Mouse (Mus musculus): ENCODE measurements at regions not wholly inside any gene's neighbourhood (a gene's known extent, or its start where the extent isn't known, plus 50 kb on each side); places are given as distances from the start of the nearest gene placed in this dataset.

GRCm38 (mm10) chr9:23016733-23017132, 206.1 kb upstream of the Bmper start:
- 98% methylated on average over 1 of the region's 1 CpGs for WGBS (ENCODE audit: insufficient replicate concordance)
- Histone ChIP-seq H3K4me3 (ENCODE audit: low read depth, low read length) (no peak overlapping the region), H3K4me1 (ENCODE audit: insufficient read depth) (no peaks in the 10 kb centered on the region), H3K27ac (ENCODE audit: low read depth) (no peak overlapping the region), H3K4me2 (ENCODE audit: low read depth, low read length) (no peak overlapping the region), H3K36me3 (replicated peaks; ENCODE audit: insufficient read depth, low read length) (no peaks in the 10 kb centered on the region), H3K9me3 (ENCODE audit: low read length) (0 out of 2 replicates have a peak, but pooled peaks cover 3% of the 10 kb centered on the region), H3K27me3 (ENCODE audit: insufficient read depth, low read length) (no peaks in the 10 kb centered on the region), H3K9ac (replicated peaks) (no peak overlapping the region)
- DNase-seq (no peak), ATAC-seq (no peak)
- TF ChIP-seq CTCF (IDR thresholded peaks at IDR 0.05; ENCODE audit: low read depth) (peak; percentile 54), EP300 (IDR thresholded peaks at IDR 0.05; ENCODE audit: low read depth) (no peak)

- TF ChIP-seq EP300 (IDR thresholded peaks at IDR 0.05; ENCODE audit: low read depth), result no peak
- TF ChIP-seq CTCF (IDR thresholded peaks at IDR 0.05; ENCODE audit: low read depth), result no peak
- H3K9ac ChIP-seq (replicated peaks), result no peak overlapping the region
- no peaks in the 10 kb centered on the region for H3K36me3 ChIP-seq (replicated peaks; ENCODE audit: insufficient read depth, low read length)
- H3K4me3 ChIP-seq (ENCODE audit: low read depth, low read length), result no peak overlapping the region
- no peak overlapping the region for H3K4me2 ChIP-seq (ENCODE audit: low read depth, low read length)
- ATAC-seq, result no peak
- H3K27me3 ChIP-seq (ENCODE audit: insufficient read depth, low read length), result no peaks in the 10 kb centered on the region
- H3K27ac ChIP-seq (ENCODE audit: low read depth), result no peak overlapping the region
- DNase-seq, result no peak
- no peaks in the 10 kb centered on the region for H3K4me1 ChIP-seq (ENCODE audit: insufficient read depth)
- H3K9me3 ChIP-seq (ENCODE audit: low read length), result no peaks in the 10 kb centered on the region
- 79% methylated on average over 5 of the region's 5 CpGs for WGBS (ENCODE audit: insufficient replicate concordance)
These were observed 198.8 kb upstream of the Bmper start for GRCm38 (mm10) chr9:23024061-23024460.

GRCm38 (mm10) chr9:23025247-23025646, 197.6 kb upstream of the Bmper start:
- H3K9ac ChIP-seq (replicated peaks), result no peak overlapping the region
- H3K4me1 ChIP-seq (ENCODE audit: insufficient read depth), result no peaks in the 10 kb centered on the region
- no peak overlapping the region for H3K27ac ChIP-seq (ENCODE audit: low read depth)
- H3K27me3 ChIP-seq (ENCODE audit: insufficient read depth, low read length), result no peaks in the 10 kb centered on the region
- 81% methylated on average over 8 of the region's 8 CpGs for WGBS (ENCODE audit: insufficient replicate concordance)
- no peak overlapping the region for H3K4me3 ChIP-seq (ENCODE audit: low read depth, low read length)
- DNase-seq (no peak), ATAC-seq (no peak)
- no peaks in the 10 kb centered on the region for H3K36me3 ChIP-seq (replicated peaks; ENCODE audit: insufficient read depth, low read length)
- H3K9me3 ChIP-seq (ENCODE audit: low read length), result no peaks in the 10 kb centered on the region
- no peak overlapping the region for H3K4me2 ChIP-seq (ENCODE audit: low read depth, low read length)
- TF ChIP-seq EP300 (IDR thresholded peaks at IDR 0.05; ENCODE audit: low read depth) (no peak), CTCF (IDR thresholded peaks at IDR 0.05; ENCODE audit: low read depth) (no peak)

GRCm38 (mm10) chr9:23027377-23028313, 195.2 kb upstream of the Bmper start:
- H3K9ac ChIP-seq (replicated peaks), result no peak overlapping the region
- H3K36me3 ChIP-seq (replicated peaks; ENCODE audit: insufficient read depth, low read length), result no peaks in the 10 kb centered on the region
- no peaks in the 10 kb centered on the region for H3K9me3 ChIP-seq (ENCODE audit: low read length)
- H3K27me3 ChIP-seq (ENCODE audit: insufficient read depth, low read length), result no peaks in the 10 kb centered on the region
- H3K27ac ChIP-seq (ENCODE audit: low read depth), result no peak overlapping the region
- WGBS (ENCODE audit: insufficient replicate concordance), result 60% methylated on average over 9 of the region's 9 CpGs
- no peak overlapping the region for H3K4me2 ChIP-seq (ENCODE audit: low read depth, low read length)
- DNase-seq (peak; percentile 52), ATAC-seq (no peak)
- no peaks in the 10 kb centered on the region; the same call in 1 of the 2 replicates for H3K4me1 ChIP-seq (ENCODE audit: insufficient read depth)
- no peak overlapping the region for H3K4me3 ChIP-seq (ENCODE audit: low read depth, low read length)
- TF ChIP-seq CTCF (IDR thresholded peaks at IDR 0.05; ENCODE audit: low read depth) (peak; percentile 84), EP300 (IDR thresholded peaks at IDR 0.05; ENCODE audit: low read depth) (no peak)

- TF ChIP-seq CTCF (IDR thresholded peaks at IDR 0.05; ENCODE audit: low read depth) (no peak), EP300 (IDR thresholded peaks at IDR 0.05; ENCODE audit: low read depth) (no peak)
- ATAC-seq, result no peak
- Histone ChIP-seq H3K4me3 (ENCODE audit: low read depth, low read length) (no peak overlapping the region), H3K4me1 (ENCODE audit: insufficient read depth) (no peaks in the 10 kb centered on the region; the same call in 1 of the 2 replicates), H3K36me3 (replicated peaks; ENCODE audit: insufficient read depth, low read length) (no peaks in the 10 kb centered on the region), H3K27me3 (ENCODE audit: insufficient read depth, low read length) (no peaks in the 10 kb centered on the region), H3K9ac (replicated peaks) (no peak overlapping the region), H3K4me2 (ENCODE audit: low read depth, low read length) (no peak overlapping the region), H3K27ac (ENCODE audit: low read depth) (no peak overlapping the region), H3K9me3 (ENCODE audit: low read length) (no peaks in the 10 kb centered on the region)
- DNase-seq, result no peak
- 68% methylated on average over 4 of the region's 4 CpGs for WGBS (ENCODE audit: insufficient replicate concordance)
These were observed 193.5 kb upstream of the Bmper start for GRCm38 (mm10) chr9:23029421-23029820.

- WGBS (ENCODE audit: insufficient replicate concordance), result 42% methylated on average over 11 of the region's 11 CpGs
- H3K27me3 ChIP-seq (ENCODE audit: insufficient read depth, low read length), result no peaks in the 10 kb centered on the region
- H3K4me3 ChIP-seq (ENCODE audit: low read depth, low read length), result no peak overlapping the region
- no peaks in the 10 kb centered on the region for H3K9me3 ChIP-seq (ENCODE audit: low read length)
- H3K4me2 ChIP-seq (ENCODE audit: low read depth, low read length), result no peak overlapping the region
- no peak for TF ChIP-seq CTCF (IDR thresholded peaks at IDR 0.05; ENCODE audit: low read depth)
- TF ChIP-seq EP300 (IDR thresholded peaks at IDR 0.05; ENCODE audit: low read depth), result no peak
- no peaks in the 10 kb centered on the region; the same call in 1 of the 2 replicates for H3K4me1 ChIP-seq (ENCODE audit: insufficient read depth)
- no peaks in the 10 kb centered on the region for H3K36me3 ChIP-seq (replicated peaks; ENCODE audit: insufficient read depth, low read length)
- no peak overlapping the region for H3K9ac ChIP-seq (replicated peaks)
- ATAC-seq, result peak; percentile 27; the same call in 1 of the 2 replicates
- H3K27ac ChIP-seq (ENCODE audit: low read depth), result no peak overlapping the region
- DNase-seq, result no peak
These were observed 192.7 kb upstream of the Bmper start for GRCm38 (mm10) chr9:23030138-23030537.
